Mouse (Mus musculus) lung, adult 2 months (tissue): ENCODE data around the gene Hscb. TPM values are rescaled to one million over a fixed set of nuclear protein-coding genes. Genes with fewer than 3 reads are reported as not detected.
"Not testable (repeated sequence)": the region's sequence is repeated elsewhere in the genome, so short reads cannot be mapped to it uniquely, and the experiment has no call there.

Experiments
- DNase-seq: peaks from one replicate; pipeline ENCODE4 v3.0.0; 2022
- H3K4me1 ChIP-seq: fragments of 200-500 bp; 2 replicates; pipeline ENCODE4 v1.6.1; 2011; ENCODE audit warnings: low read length; ENCODE audit not compliant: control insufficient read depth, insufficient read depth
- H3K4me3 ChIP-seq: fragments of 200-500 bp; replicated peaks from 2 replicates; pipeline ENCODE3; 2011; ENCODE audit warnings: low read depth, mild to moderate bottlenecking, control low read depth, low read length; ENCODE audit errors: extremely low read depth
- CTCF ChIP-seq: fragments of 200-500 bp; IDR thresholded peaks from 2 replicates; pipeline ENCODE4 v1.5.1; 2011; ENCODE audit warnings: mild to moderate bottlenecking, low read length, control low read depth; ENCODE audit not compliant: insufficient read depth
- POLR2A ChIP-seq: fragments of 200-500 bp; IDR thresholded peaks from 2 replicates; pipeline ENCODE4 v1.6.1; 2011; ENCODE audit warnings: low read depth, mild to moderate bottlenecking, control low read depth, low read length, borderline replicate concordance; ENCODE audit errors: extremely low read depth
- WGBS: fragments of 180-500 bp; shearing (Covaris S2); methylation state at CpG from one replicate; pipeline ENCODE4 v1.1.7; 2018; 5-methylcytosine and 5-hydroxymethylcytosine counted together
- polyA plus RNA-seq: library from polyadenylated mRNA; depleted of rRNA; stranded (reverse); fragments of >200 nt; gene quantifications from 2 replicates; pipeline ENCODE4 v1.2.3, GENCODE M21; 2012

Hscb gene
- polyA plus RNA-seq, 1 experiment, result 13.5 TPM

GRCm38 (mm10) chr5:110869242-110869669, 29.7 kb upstream of the Hscb start:
- no peaks in the 10 kb centered on the region; the same call in 1 of the 2 replicates for H3K4me1 ChIP-seq
- no peak for DNase-seq
- TF ChIP-seq POLR2A (no peak), CTCF (no peak)
- WGBS, result 40% methylated on average over 8 of the region's 8 CpGs
- H3K4me3 ChIP-seq, result no peak overlapping the region

- WGBS, result 41% methylated on average over 4 of the region's 4 CpGs
- TF ChIP-seq CTCF, result no peak
These were observed 28.9 kb upstream of the Hscb start for GRCm38 (mm10) chr5:110868460-110868859.

GRCm38 (mm10) chr5:110860445-110860844, 20.9 kb upstream of the Hscb start:
- no peak for DNase-seq
- WGBS, result 60% methylated on average over 5 of the region's 5 CpGs
- TF ChIP-seq POLR2A, result no peak
- TF ChIP-seq CTCF, result no peak
- Histone ChIP-seq H3K4me3 (no peak overlapping the region), H3K4me1 (peaks cover 5% of the 10 kb centered on the region; the same call in 1 of the 2 replicates)

More at GRCm38 (mm10) chr5:110868460-110868859, 28.9 kb upstream of the Hscb start:
- Histone ChIP-seq H3K4me1 (no peaks in the 10 kb centered on the region; the same call in 1 of the 2 replicates), H3K4me3 (no peak overlapping the region)
- DNase-seq, result no peak

GRCm38 (mm10) chr5:110859013-110859650, 19.6 kb upstream of the Hscb start:
- H3K4me3 ChIP-seq, result peak overlapping the region; percentile 87
- WGBS, result 14% methylated on average over 13 of the region's 13 CpGs
- DNase-seq, result peak; percentile 63
- H3K4me1 ChIP-seq, result peaks cover 5% of the 10 kb centered on the region; the same call in 1 of the 2 replicates
- peak; percentile 47; the same call in 1 of the 2 replicates for TF ChIP-seq POLR2A
- no peak for TF ChIP-seq CTCF

GRCm38 (mm10) chr5:110857091-110857490, 17.5 kb upstream of the Hscb start:
- 50% methylated on average over 5 of the region's 5 CpGs for WGBS
- no peak for DNase-seq
- peaks cover 5% of the 10 kb centered on the region; the same call in 1 of the 2 replicates for H3K4me1 ChIP-seq

GRCm38 (mm10) chr5:110852990-110853389, 13.4 kb upstream of the Hscb start:
- Histone ChIP-seq H3K4me3 (no peak overlapping the region), H3K4me1 (no peaks in the 10 kb centered on the region)
- WGBS, result 74% methylated on average over 1 of the region's 1 CpGs
- TF ChIP-seq POLR2A (no peak), CTCF (no peak)
- no peak for DNase-seq

More at GRCm38 (mm10) chr5:110857091-110857490, 17.5 kb upstream of the Hscb start:
- H3K4me3 ChIP-seq, result no peak overlapping the region
- TF ChIP-seq POLR2A, result no peak
- no peak for TF ChIP-seq CTCF

GRCm38 (mm10) chr5:110841046-110841862, 1.7 kb upstream of the Hscb start:
- peaks cover 4% of the 10 kb centered on the region; the same call in 1 of the 2 replicates for H3K4me1 ChIP-seq
- no peak for DNase-seq
- no peak for TF ChIP-seq POLR2A
- TF ChIP-seq CTCF, result no peak
- H3K4me3 ChIP-seq, result no peak overlapping the region
- WGBS, result 92% methylated on average over 14 of the region's 14 CpGs

GRCm38 (mm10) chr5:110840465-110840864, 888 bp upstream of the Hscb start:
- DNase-seq, result peak; percentile 42
- Histone ChIP-seq H3K4me3 (peak overlapping the region; percentile 61), H3K4me1 (peaks cover 4% of the 10 kb centered on the region; the same call in 1 of the 2 replicates)
- 5% methylated on average over 4 of the region's 4 CpGs for WGBS
- TF ChIP-seq POLR2A, result no peak
- peak; percentile 33; the same call in 1 of the 2 replicates for TF ChIP-seq CTCF

GRCm38 (mm10) chr5:110839038-110839677, 419 bp downstream of the Hscb start:
- TF ChIP-seq POLR2A (no peak), CTCF (no peak)
- no peak for DNase-seq
- peak overlapping the region; percentile 85 for H3K4me3 ChIP-seq
- 5% methylated on average over 28 of the region's 28 CpGs for WGBS
- H3K4me1 ChIP-seq, result peaks cover 4% of the 10 kb centered on the region; the same call in 1 of the 2 replicates

- H3K4me1 ChIP-seq, DNase-seq, H3K4me3 ChIP-seq: not testable (repeated sequence)
- 95% methylated on average over 5 of the region's 5 CpGs for WGBS
These were observed 1.6 kb downstream of the Hscb start for GRCm38 (mm10) chr5:110838016-110838415.
